Mouse (Mus musculus) stomach, embryonic 14.5 days (tissue): ENCODE measurements around the gene Tsga13. TPM values are rescaled to one million over a fixed set of nuclear protein-coding genes. Genes with fewer than 3 reads are reported as not detected.

Source experiments
- ATAC-seq: fragments of 200-750 bp; cut with Nextera tagmentation; 2 replicates; pipeline ENCODE4 v1.8.0; 2017; ENCODE audit warnings: low read depth, moderate TSS enrichment; ENCODE audit not compliant: insufficient number of reproducible peaks, insufficient read depth, low FRiP score
- H3K27ac ChIP-seq: fragments of 300-500 bp; sonication (generic); 2 replicates; pipeline ENCODE4 v1.5.1; 2014; ENCODE audit warnings: mild to moderate bottlenecking, low read length, moderate library complexity, mixed read lengths
- H3K27me3 ChIP-seq: fragments of 300-500 bp; sonication (generic); 2 replicates; pipeline ENCODE4 v1.6.1; 2014; ENCODE audit warnings: low read length, control low read depth, mixed read lengths; ENCODE audit not compliant: control insufficient read depth, insufficient read depth
- H3K36me3 ChIP-seq: fragments of 300-500 bp; sonication (generic); 2 replicates; pipeline ENCODE4 v1.6.1; 2014; ENCODE audit warnings: mild to moderate bottlenecking, control low read depth, low read length, moderate library complexity, mixed read lengths; ENCODE audit not compliant: control insufficient read depth, insufficient read depth
- H3K4me1 ChIP-seq: fragments of 300-500 bp; sonication (generic); 2 replicates; pipeline ENCODE4 v1.6.1; 2014; ENCODE audit warnings: low read length, control low read depth, mixed read lengths; ENCODE audit not compliant: control insufficient read depth, insufficient read depth
- H3K4me2 ChIP-seq: fragments of 300-500 bp; sonication (generic); replicated peaks from 2 replicates; pipeline ENCODE4 v1.6.1; 2014; ENCODE audit warnings: low read depth, low read length, control low read depth
- H3K4me3 ChIP-seq: fragments of 300-500 bp; sonication (generic); 2 replicates; pipeline ENCODE4 v1.5.1; 2014; ENCODE audit warnings: low read depth, low read length, control low read depth
- H3K9ac ChIP-seq: fragments of 300-500 bp; sonication (generic); replicated peaks from 2 replicates; pipeline ENCODE4 v1.6.1; 2014; ENCODE audit warnings: low read depth, mild to moderate bottlenecking, control low read depth, low read length, moderate library complexity, mixed read lengths
- H3K9me3 ChIP-seq: fragments of 300-500 bp; sonication (generic); 2 replicates; pipeline ENCODE4 v1.6.1; 2016; ENCODE audit warnings: low read depth, low read length, control low read depth; ENCODE audit not compliant: control insufficient read depth
- WGBS: fragments of 180-500 bp; shearing (Covaris S2); extraction: QIAGEN DNeasy Blood & Tissue Kit; methylation state at CpG from one replicate; pipeline ENCODE4 v1.1.7; 2014; 5-methylcytosine and 5-hydroxymethylcytosine counted together
- polyA plus RNA-seq: library from polyadenylated mRNA; unstranded; fragments of >200 nt; fragmentation: Nextera tagmentation; extraction: Ambion mirVana; gene quantifications from 2 replicates; pipeline ENCODE4 v1.2.1, GENCODE M21; 2014

Tsga13 gene
- polyA plus RNA-seq, 1 experiment from 2014 or later = not detected

GRCm38 (mm10) chr6:30884856-30885255 lies 30.5 kb downstream of the Tsga13 start:
- Histone ChIP-seq H3K9me3 (no peaks in the 10 kb centered on the region), H3K36me3 (peaks cover 15% of the 10 kb centered on the region), H3K9ac (no peak overlapping the region), H3K27ac (no peak overlapping the region), H3K4me3 (no peak overlapping the region), H3K4me1 (no peaks in the 10 kb centered on the region), H3K27me3 (no peaks in the 10 kb centered on the region), H3K4me2 (no peak overlapping the region)
- 86% methylated on average over 3 of the region's 3 CpGs for WGBS
- ATAC-seq = no peak

GRCm38 (mm10) chr6:30883491-30883890 lies 31.9 kb downstream of the Tsga13 start:
- Histone ChIP-seq H3K36me3 (peaks cover 10% of the 10 kb centered on the region), H3K4me1 (no peaks in the 10 kb centered on the region), H3K4me2 (no peak overlapping the region), H3K4me3 (no peak overlapping the region), H3K27ac (no peak overlapping the region), H3K27me3 (no peaks in the 10 kb centered on the region), H3K9ac (no peak overlapping the region), H3K9me3 (no peaks in the 10 kb centered on the region)
- 81% methylated on average over 4 of the region's 4 CpGs for WGBS
- ATAC-seq = no peak

DNA sequence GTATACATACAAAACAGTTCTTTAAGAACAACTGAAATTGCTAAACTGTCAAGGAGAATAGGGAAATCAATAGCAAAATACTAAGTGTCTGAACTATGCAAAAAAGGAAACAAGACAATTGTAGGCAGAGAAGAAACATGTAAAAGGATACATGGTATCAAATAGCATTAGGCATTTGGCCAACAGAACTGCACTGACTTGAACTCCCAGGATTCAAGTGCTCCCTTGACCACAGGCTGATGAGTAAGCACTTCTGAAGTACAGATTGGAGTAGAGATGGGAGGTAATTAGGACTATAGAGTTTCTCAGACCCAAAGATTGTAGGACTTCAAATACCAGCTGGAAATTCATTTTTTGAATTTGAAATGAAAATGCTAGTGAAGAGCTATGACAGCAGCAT lies 38.7 kb downstream of the Tsga13 start:
- Histone ChIP-seq H3K27me3 (no peaks in the 10 kb centered on the region), H3K4me2 (no peak overlapping the region), H3K36me3 (no peaks in the 10 kb centered on the region; the same call in 1 of the 2 replicates), H3K9me3 (peaks cover 3% of the 10 kb centered on the region; the same call in 1 of the 2 replicates), H3K4me1 (no peaks in the 10 kb centered on the region), H3K27ac (no peak overlapping the region), H3K4me3 (no peak overlapping the region), H3K9ac (no peak overlapping the region)
- no peak for ATAC-seq

GRCm38 (mm10) chr6:30866501-30866900 lies 48.9 kb downstream of the Tsga13 start:
- Histone ChIP-seq H3K36me3 (no peaks in the 10 kb centered on the region), H3K4me3 (no peak overlapping the region), H3K4me2 (no peak overlapping the region), H3K27me3 (no peaks in the 10 kb centered on the region), H3K9ac (no peak overlapping the region), H3K9me3 (no peaks in the 10 kb centered on the region), H3K4me1 (no peaks in the 10 kb centered on the region), H3K27ac (no peak overlapping the region)
- WGBS = 94% methylated on average over 1 of the region's 1 CpGs
- no peak for ATAC-seq

DNA sequence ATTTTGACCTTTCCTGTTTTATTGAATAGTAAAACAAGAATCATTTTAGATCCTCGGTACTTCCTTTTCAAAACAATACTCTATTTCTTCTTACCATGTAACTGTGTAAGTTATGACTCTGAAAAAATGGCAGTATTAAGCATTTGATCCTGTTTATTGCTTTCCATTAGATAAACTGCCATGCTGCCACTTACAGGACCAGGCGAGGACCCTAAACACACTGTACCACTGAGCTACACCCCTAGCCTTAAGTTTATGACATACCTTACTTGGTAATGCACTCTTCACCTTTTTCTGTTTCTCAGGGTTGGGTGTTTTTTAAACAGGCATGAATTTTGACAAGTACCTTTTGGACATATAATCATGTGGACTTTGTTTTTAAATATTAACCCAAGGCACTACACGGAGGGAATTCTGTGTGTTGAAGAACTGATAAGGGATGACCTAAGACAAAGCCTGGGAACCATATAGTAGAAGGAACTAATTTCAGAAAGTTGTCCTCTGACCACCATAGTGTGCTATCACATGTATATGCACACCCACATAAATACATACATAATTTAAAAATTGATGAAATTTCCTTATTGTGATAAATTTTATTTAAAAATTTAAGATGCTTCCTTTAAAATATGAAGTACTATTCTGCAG lies 50.2 kb downstream of the Tsga13 start:
- H3K4me2 ChIP-seq = no peak overlapping the region
- WGBS = 59% methylated on average over 3 of the region's 3 CpGs
- no peaks in the 10 kb centered on the region for H3K27me3 ChIP-seq
- H3K9me3 ChIP-seq = no peaks in the 10 kb centered on the region
- no peak overlapping the region for H3K9ac ChIP-seq
- ATAC-seq = no peak
- no peak overlapping the region for H3K4me3 ChIP-seq
- no peaks in the 10 kb centered on the region; the same call in 1 of the 2 replicates for H3K36me3 ChIP-seq
- no peaks in the 10 kb centered on the region for H3K4me1 ChIP-seq
- H3K27ac ChIP-seq = no peak overlapping the region

- no peaks in the 10 kb centered on the region for H3K4me1 ChIP-seq
- peaks cover 9% of the 10 kb centered on the region for H3K36me3 ChIP-seq
- H3K4me3 ChIP-seq = no peak overlapping the region
- H3K27me3 ChIP-seq = no peaks in the 10 kb centered on the region
- H3K27ac ChIP-seq = no peak overlapping the region
- ATAC-seq = no peak
- no peaks in the 10 kb centered on the region for H3K9me3 ChIP-seq
- no peak overlapping the region for H3K4me2 ChIP-seq
- H3K9ac ChIP-seq = no peak overlapping the region
- WGBS = 95% methylated on average over 7 of the region's 7 CpGs
Observed at GRCm38 (mm10) chr6:30855956-30856355, 59.4 kb downstream of the Tsga13 start.

DNA sequence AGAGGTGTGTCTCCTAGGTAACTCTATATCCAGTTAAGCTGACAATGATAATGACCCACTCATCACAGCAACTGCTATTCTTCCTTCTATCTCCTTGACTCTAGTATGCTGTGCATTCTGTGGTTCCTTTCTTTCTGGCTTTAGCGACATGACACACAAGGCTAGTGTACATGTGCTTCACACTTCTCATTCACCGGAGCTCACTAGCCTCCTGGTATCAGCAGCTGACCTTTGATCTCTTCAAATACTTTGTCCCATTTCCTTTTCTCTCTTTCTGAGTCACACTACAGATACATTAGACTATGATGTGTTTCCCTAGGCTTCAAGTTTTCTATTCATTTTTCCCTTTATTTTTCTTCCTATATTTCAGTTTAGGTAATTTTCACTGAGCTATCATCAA lies 60.2 kb downstream of the Tsga13 start:
- H3K27me3 ChIP-seq = no peaks in the 10 kb centered on the region
- H3K27ac ChIP-seq = no peak overlapping the region
- H3K9ac ChIP-seq = no peak overlapping the region
- 87% methylated on average over 2 of the region's 2 CpGs for WGBS
- no peak overlapping the region for H3K4me2 ChIP-seq
- no peak for ATAC-seq
- H3K4me1 ChIP-seq = no peaks in the 10 kb centered on the region
- peaks cover 9% of the 10 kb centered on the region for H3K36me3 ChIP-seq
- no peak overlapping the region for H3K4me3 ChIP-seq
- no peaks in the 10 kb centered on the region for H3K9me3 ChIP-seq

GRCm38 (mm10) chr6:30849818-30850217 lies 65.6 kb downstream of the Tsga13 start:
- no peak overlapping the region for H3K9ac ChIP-seq
- peaks cover 2% of the 10 kb centered on the region; the same call in 1 of the 2 replicates for H3K36me3 ChIP-seq
- H3K4me3 ChIP-seq = no peak overlapping the region

More at GRCm38 (mm10) chr6:30849818-30850217, 65.6 kb downstream of the Tsga13 start:
- H3K4me1 ChIP-seq = no peaks in the 10 kb centered on the region
- no peak overlapping the region for H3K4me2 ChIP-seq
- no peaks in the 10 kb centered on the region for H3K9me3 ChIP-seq
- H3K27me3 ChIP-seq = no peaks in the 10 kb centered on the region
- no peak for ATAC-seq
- H3K27ac ChIP-seq = no peak overlapping the region
- WGBS = 70% methylated on average over 2 of the region's 2 CpGs
